Mouse (Mus musculus) lung, embryonic 14.5 days (tissue): ENCODE data around the gene Tfcp2. TPM values are rescaled to one million over a fixed set of nuclear protein-coding genes. Genes with fewer than 3 reads are reported as not detected.
"Not testable (repeated sequence)": the region's sequence is repeated elsewhere in the genome, so short reads cannot be mapped to it uniquely, and the experiment has no call there.

ENCODE experiments used
- ATAC-seq: fragments of 200-750 bp; cut with Nextera tagmentation; 2 replicates; pipeline ENCODE4 v1.8.0; 2017; ENCODE audit warnings: mild to moderate bottlenecking, moderate TSS enrichment, moderate library complexity; ENCODE audit not compliant: insufficient read depth
- DNase-seq: peaks from one replicate; pipeline ENCODE4 v3.0.0-alpha.2; 2015
- H3K27ac ChIP-seq: fragments of 300-500 bp; sonication (generic); 2 replicates; pipeline ENCODE4 v1.5.1; 2014; ENCODE audit warnings: low read depth, mild to moderate bottlenecking, moderate library complexity
- H3K27me3 ChIP-seq: fragments of 300-500 bp; sonication (generic); 2 replicates; pipeline ENCODE4 v1.6.1; 2014; ENCODE audit warnings: low read length, control low read depth; ENCODE audit not compliant: insufficient read depth
- H3K36me3 ChIP-seq: fragments of 300-500 bp; sonication (generic); 2 replicates; pipeline ENCODE4 v1.6.1; 2014; ENCODE audit warnings: control low read depth; ENCODE audit not compliant: insufficient read depth
- H3K4me1 ChIP-seq: fragments of 300-500 bp; sonication (generic); 2 replicates; pipeline ENCODE4 v1.6.1; 2014; ENCODE audit warnings: antibody characterized with exemption, control low read depth; ENCODE audit not compliant: insufficient read depth
- H3K4me2 ChIP-seq: fragments of 300-500 bp; sonication (generic); 2 replicates; pipeline ENCODE4 v1.6.1; 2014; ENCODE audit warnings: mild to moderate bottlenecking
- H3K4me3 ChIP-seq: fragments of 300-500 bp; sonication (generic); 2 replicates; pipeline ENCODE4 v1.5.1; 2014; ENCODE audit warnings: low read depth, low read length
- H3K9ac ChIP-seq: fragments of 300-500 bp; sonication (generic); 2 replicates; pipeline ENCODE4 v1.6.1; 2014
- H3K9me3 ChIP-seq: fragments of 300-500 bp; sonication (generic); 2 replicates; pipeline ENCODE4 v1.6.1; 2016; ENCODE audit warnings: low read depth, low read length, control low read depth
- CTCF ChIP-seq: IDR thresholded peaks from 2 replicates; pipeline ENCODE4 v1.5.1; 2016; ENCODE audit warnings: antibody characterized with exemption, low read depth
- WGBS: fragments of 180-500 bp; shearing (Covaris S2); extraction: QIAGEN DNeasy Blood & Tissue Kit; methylation state at CpG from one replicate; pipeline ENCODE4 v1.1.7; 2014; 5-methylcytosine and 5-hydroxymethylcytosine counted together
- polyA plus RNA-seq: library from polyadenylated mRNA; unstranded; fragments of >200 nt; fragmentation: Nextera tagmentation; extraction: Ambion mirVana; gene quantifications from 2 replicates; pipeline ENCODE4 v1.2.1, GENCODE M21; 2014

The Tfcp2 gene
- polyA plus RNA-seq, 1 experiment from 2014 or later: 23.0 TPM

- TF ChIP-seq CTCF: no peak
- Histone ChIP-seq H3K27me3 (no peaks in the 10 kb centered on the region), H3K4me3 (no peak overlapping the region), H3K36me3 (peaks cover 78% of the 10 kb centered on the region), H3K9ac (no peak overlapping the region), H3K4me1 (no peaks in the 10 kb centered on the region), H3K4me2 (no peak overlapping the region), H3K9me3 (no peaks in the 10 kb centered on the region), H3K27ac (no peak overlapping the region)
- ATAC-seq (no peak), DNase-seq (no peak)
- 86% methylated on average over 13 of the region's 13 CpGs for WGBS
Observed at GRCm38 (mm10) chr15:100508454-100509167, 43.2 kb downstream of the Tfcp2 start.

DNA sequence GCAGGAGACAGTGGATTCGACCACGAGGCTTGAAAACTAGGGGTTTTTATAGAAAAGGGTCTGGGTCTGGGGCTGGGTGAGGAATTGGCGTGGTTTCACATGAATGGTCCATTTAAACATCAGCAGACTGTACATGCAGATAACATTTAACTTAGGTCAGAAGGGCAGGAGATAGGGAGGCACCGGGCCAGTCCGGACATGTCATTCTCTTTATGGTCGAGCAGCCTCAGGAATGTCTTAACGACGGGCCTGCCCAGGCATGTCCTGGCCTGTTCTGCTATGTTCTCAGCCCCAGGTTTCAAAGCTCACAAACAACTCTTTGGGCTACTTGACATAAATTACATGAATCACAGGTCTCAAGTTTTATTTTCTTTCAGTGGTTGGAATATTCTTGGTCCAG is 52.3 kb downstream of the Tfcp2 start:
- not testable (repeated sequence) for DNase-seq, H3K9ac ChIP-seq, H3K4me3 ChIP-seq, H3K4me1 ChIP-seq, H3K27ac ChIP-seq, H3K4me2 ChIP-seq, ATAC-seq, H3K27me3 ChIP-seq, H3K9me3 ChIP-seq
- H3K36me3 ChIP-seq: peaks cover 16% of the 10 kb centered on the region; the same call in 1 of the 2 replicates
- 79% methylated on average over 8 of the region's 8 CpGs for WGBS

DNA sequence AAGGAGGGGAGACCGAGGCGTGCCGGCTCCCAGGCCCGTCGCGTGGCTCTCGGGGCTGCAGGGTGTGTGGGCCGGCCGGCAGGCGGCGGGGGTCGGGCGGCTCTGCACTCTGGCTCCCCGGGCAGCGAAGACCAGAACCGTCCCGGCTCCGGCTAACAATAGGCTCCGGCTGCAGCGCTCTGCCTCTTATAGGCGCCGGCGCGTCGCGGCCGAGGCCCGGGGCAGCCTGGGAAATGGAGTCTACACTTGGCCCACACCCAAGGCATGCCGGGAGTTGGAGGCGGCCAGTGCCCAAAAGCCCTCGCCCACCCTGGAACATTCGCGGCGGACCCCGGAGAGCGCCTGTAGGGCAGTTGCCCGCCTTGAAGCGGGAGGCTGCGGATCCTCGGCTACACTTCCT is 56.7 kb downstream of the Tfcp2 start, which contains the start of gene Csrnp2:
Gene Csrnp2, minus strand, starts transcription at position 387 of the 400 bp plus-strand sequence.
- peak within 1 kb of the TSS; percentile 88 for H3K27ac ChIP-seq
- no peaks in the 10 kb centered on the region for H3K9me3 ChIP-seq
- peak; percentile 20 for TF ChIP-seq CTCF
- peak within 1 kb of the TSS; percentile 79 for H3K4me3 ChIP-seq
- WGBS: under 1% methylated on average over 37 of the region's 40 CpGs
- ATAC-seq: peak; percentile 98
- H3K36me3 ChIP-seq: no peaks in the 10 kb centered on the region
- H3K4me1 ChIP-seq: peaks cover 26% of the 10 kb centered on the region
- H3K27me3 ChIP-seq: no peaks in the 10 kb centered on the region
- H3K9ac ChIP-seq: peak within 1 kb of the TSS; percentile 91
- H3K4me2 ChIP-seq: peak within 1 kb of the TSS; percentile 91
- peak; percentile 97 for DNase-seq

GRCm38 (mm10) chr15:100494647-100495046 is 57.2 kb downstream of the Tfcp2 start:
- no peaks in the 10 kb centered on the region for H3K27me3 ChIP-seq
- H3K27ac ChIP-seq: peak overlapping the region; percentile 88
- peaks cover 28% of the 10 kb centered on the region for H3K4me1 ChIP-seq
- WGBS: 1% methylated on average over 29 of the region's 29 CpGs
- peak overlapping the region; percentile 91 for H3K9ac ChIP-seq
- DNase-seq: peak; percentile 72
- H3K36me3 ChIP-seq: peaks cover under 1% of the 10 kb centered on the region; the same call in 1 of the 2 replicates
- peak; percentile 79 for ATAC-seq
- H3K9me3 ChIP-seq: no peaks in the 10 kb centered on the region
- peak overlapping the region; percentile 91 for H3K4me2 ChIP-seq
- H3K4me3 ChIP-seq: peak overlapping the region; percentile 79
- TF ChIP-seq CTCF: no peak

- Histone ChIP-seq H3K27me3 (no peaks in the 10 kb centered on the region), H3K9me3 (no peaks in the 10 kb centered on the region), H3K27ac (no peak overlapping the region), H3K4me3 (no peak overlapping the region), H3K36me3 (peaks cover 26% of the 10 kb centered on the region), H3K9ac (no peak overlapping the region), H3K4me1 (peaks cover 28% of the 10 kb centered on the region), H3K4me2 (no peak overlapping the region; the same call in 1 of the 2 replicates)
- 47% methylated on average over 9 of the region's 9 CpGs for WGBS
- no peak for ATAC-seq
- peak; percentile 74 for DNase-seq
- TF ChIP-seq CTCF: no peak
Observed at GRCm38 (mm10) chr15:100491966-100492365, 59.8 kb downstream of the Tfcp2 start.

DNA sequence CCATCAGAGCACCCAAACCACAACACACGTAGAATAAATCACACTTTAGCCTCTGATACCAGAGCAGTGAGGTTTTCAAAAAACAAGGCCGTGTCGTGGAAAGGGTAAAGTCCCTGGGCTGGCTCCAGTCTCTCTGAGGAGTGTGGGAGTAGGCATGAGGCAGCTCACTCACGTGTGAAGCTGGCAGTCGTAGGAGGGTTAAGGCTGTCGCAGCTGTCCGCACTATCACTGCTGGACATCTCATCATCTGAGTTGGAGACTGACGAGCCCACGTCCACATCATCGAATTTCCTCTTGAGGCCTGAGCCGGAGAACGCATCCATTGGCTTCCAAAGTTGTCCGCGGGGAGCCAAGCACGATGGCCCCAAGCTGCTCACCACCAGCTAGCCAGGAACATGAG is 62.5 kb downstream of the Tfcp2 start:
- Histone ChIP-seq H3K9ac (no peak overlapping the region), H3K4me2 (no peak overlapping the region), H3K36me3 (peaks cover 47% of the 10 kb centered on the region), H3K9me3 (no peaks in the 10 kb centered on the region), H3K27ac (no peak overlapping the region), H3K4me3 (no peak overlapping the region), H3K27me3 (no peaks in the 10 kb centered on the region), H3K4me1 (peaks cover 28% of the 10 kb centered on the region)
- 79% methylated on average over 15 of the region's 15 CpGs for WGBS
- ATAC-seq (no peak), DNase-seq (no peak)
- no peak for TF ChIP-seq CTCF

- 90% methylated on average over 1 of the region's 1 CpGs for WGBS
- Histone ChIP-seq H3K4me1 (peaks cover 19% of the 10 kb centered on the region), H3K36me3 (peaks cover 56% of the 10 kb centered on the region)
- DNase-seq, ATAC-seq, H3K4me3 ChIP-seq, H3K27me3 ChIP-seq, H3K4me2 ChIP-seq, H3K9ac ChIP-seq, H3K27ac ChIP-seq, H3K9me3 ChIP-seq: not testable (repeated sequence)
Observed at GRCm38 (mm10) chr15:100488297-100488696, 63.5 kb downstream of the Tfcp2 start.
